Mouse (Mus musculus) MEL (cell line): ENCODE measurements around the gene Dnaja2. TPM values are rescaled to one million over a fixed set of nuclear protein-coding genes. Genes with fewer than 3 reads are reported as not detected.

ENCODE experiments used
- DNase-seq: peaks from one replicate; pipeline ENCODE4 v3.0.0; 2011; ENCODE audit warnings: low read depth, low spot score
- H3K27ac ChIP-seq: 2 replicates; pipeline ENCODE4 v1.5.1; 2012; ENCODE audit warnings: low read depth, mild to moderate bottlenecking, control low read depth, low read length, moderate library complexity; ENCODE audit not compliant: control insufficient read depth
- H3K27me3 ChIP-seq, 2 experiments: fragments of 150-350 bp in 1 of 2; sonication (generic) in 1 of 2; 2 replicates each; pipeline ENCODE4 v1.6.1; 2012; ENCODE audit warnings: low read length in 2 of 2, mild to moderate bottlenecking in 2 of 2, improper control_type of control experiment in 1 of 2, moderate library complexity in 1 of 2; ENCODE audit not compliant: insufficient read depth in 2 of 2, control insufficient read depth in 1 of 2
- H3K36me3 ChIP-seq, 2 experiments: 2 replicates each; pipeline ENCODE4 v1.6.1; 2012 to 2014; ENCODE audit warnings: low read length in 2 of 2, improper control_type of control experiment in 1 of 2, inconsistent platforms in 1 of 2, mild to moderate bottlenecking in 1 of 2; ENCODE audit not compliant: insufficient read depth in 2 of 2, control insufficient read depth in 1 of 2
- H3K4me1 ChIP-seq, 2 experiments: fragments of 150-350 bp in 1 of 2; sonication (generic) in 1 of 2; 2 replicates each; pipeline ENCODE4 v1.6.1; 2012; ENCODE audit warnings: low read length in 2 of 2, improper control_type of control experiment in 1 of 2, mild to moderate bottlenecking in 1 of 2; ENCODE audit not compliant: insufficient read depth in 2 of 2, control insufficient read depth in 1 of 2
- H3K4me3 ChIP-seq, 2 experiments: fragments of 150-350 bp in 1 of 2; sonication (generic) in 1 of 2; 2 replicates each; pipeline ENCODE4 v1.5.1; 2012; ENCODE audit warnings: low read depth in 2 of 2, low read length in 2 of 2, mild to moderate bottlenecking in 2 of 2, moderate library complexity in 2 of 2, control low read depth in 1 of 2, improper control_type of control experiment in 1 of 2; ENCODE audit not compliant: control insufficient read depth in 1 of 2, insufficient read depth in 1 of 2
- H3K79me2 ChIP-seq: 2 replicates; pipeline ENCODE4 v1.6.1; 2012; ENCODE audit warnings: mild to moderate bottlenecking, low read length, moderate library complexity; ENCODE audit not compliant: control insufficient read depth, poor library complexity, insufficient read depth
- H3K9ac ChIP-seq: 2 replicates; pipeline ENCODE4 v1.6.1; 2012; ENCODE audit warnings: low read depth, mild to moderate bottlenecking, control low read depth, low read length, moderate library complexity; ENCODE audit not compliant: control insufficient read depth, poor library complexity, severe bottlenecking
- H3K9me3 ChIP-seq: fragments of 150-350 bp; sonication (generic); replicated peaks from 2 replicates; pipeline ENCODE4 v1.6.1; 2012; ENCODE audit warnings: mild to moderate bottlenecking, low read length, improper control_type of control experiment, moderate library complexity; ENCODE audit not compliant: insufficient read depth
- BHLHE40 ChIP-seq: IDR thresholded peaks from 2 replicates; pipeline ENCODE4 v1.6.1; 2012; ENCODE audit warnings: low read depth, mild to moderate bottlenecking, inconsistent platforms, low read length, improper control_type of control experiment, borderline replicate concordance
- CHD1 ChIP-seq: IDR thresholded peaks from 2 replicates; pipeline ENCODE4 v1.6.1; 2012; ENCODE audit warnings: low read depth, mild to moderate bottlenecking, inconsistent platforms, low read length, improper control_type of control experiment
- CHD2 ChIP-seq: IDR thresholded peaks from 2 replicates; pipeline ENCODE4 v1.6.1; 2011; ENCODE audit warnings: low read length, improper control_type of control experiment
- ETS1 ChIP-seq: IDR thresholded peaks from 2 replicates; pipeline ENCODE4 v1.6.1; 2012; ENCODE audit warnings: low read depth, mild to moderate bottlenecking, inconsistent platforms, low read length, improper control_type of control experiment, moderate library complexity
- GATA1 ChIP-seq: IDR thresholded peaks from 2 replicates; pipeline ENCODE4 v1.6.1; 2011; ENCODE audit warnings: low read depth, low read length, improper control_type of control experiment
- KAT2A ChIP-seq: conservative IDR thresholded peaks from 2 replicates; pipeline ENCODE4 v1.6.1; 2012; ENCODE audit warnings: low read depth, low read length, improper control_type of control experiment, inconsistent platforms
- MAFK ChIP-seq: IDR thresholded peaks from 2 replicates; pipeline ENCODE4 v1.6.1; 2011; ENCODE audit warnings: low read depth, mild to moderate bottlenecking, low read length, improper control_type of control experiment, borderline replicate concordance
- NELFE ChIP-seq: IDR thresholded peaks from 2 replicates; pipeline ENCODE4 v1.6.1; 2011; ENCODE audit warnings: low read depth, low read length, improper control_type of control experiment
- POLR2A ChIP-seq, 2 experiments: IDR thresholded peaks; 2 replicates each; pipeline ENCODE4 v1.6.1; 2011 to 2012; ENCODE audit warnings: low read length in 2 of 2, mild to moderate bottlenecking in 2 of 2, control low read depth in 1 of 2, improper control_type of control experiment in 1 of 2, low read depth in 1 of 2, moderate library complexity in 1 of 2; ENCODE audit not compliant: control insufficient read depth in 1 of 2, insufficient read depth in 1 of 2, poor library complexity in 1 of 2
- POLR2AphosphoS5 ChIP-seq: IDR thresholded peaks from 2 replicates; pipeline ENCODE4 v1.6.1; 2012; ENCODE audit warnings: low read depth, borderline replicate concordance, mild to moderate bottlenecking, inconsistent platforms, low read length, moderate library complexity, mixed read lengths
- RAD21 ChIP-seq: IDR thresholded peaks from 2 replicates; pipeline ENCODE4 v1.6.1; 2011; ENCODE audit warnings: mild to moderate bottlenecking, low read depth, low read length, improper control_type of control experiment
- RCOR1 ChIP-seq: IDR thresholded peaks from 2 replicates; pipeline ENCODE4 v1.6.1; 2012; ENCODE audit warnings: low read depth, mild to moderate bottlenecking, inconsistent platforms, low read length, improper control_type of control experiment
- SIN3A ChIP-seq: IDR thresholded peaks from 2 replicates; pipeline ENCODE4 v1.6.1; 2012; ENCODE audit warnings: low read length, improper control_type of control experiment, inconsistent platforms
- TCF12 ChIP-seq: IDR thresholded peaks from 2 replicates; pipeline ENCODE4 v1.6.1; 2014; ENCODE audit warnings: low read depth, mild to moderate bottlenecking, inconsistent platforms, low read length, improper control_type of control experiment, moderate library complexity
- ZKSCAN1 ChIP-seq: IDR thresholded peaks from 2 replicates; pipeline ENCODE4 v1.6.1; 2012; ENCODE audit warnings: low read depth, mild to moderate bottlenecking, inconsistent platforms, low read length, improper control_type of control experiment, moderate library complexity
- ZNF384 ChIP-seq: IDR thresholded peaks from 2 replicates; pipeline ENCODE4 v1.6.1; 2012; ENCODE audit warnings: low read depth, mild to moderate bottlenecking, inconsistent platforms, low read length, improper control_type of control experiment
- polyA plus RNA-seq, 2 experiments: library from polyadenylated mRNA; stranded (reverse) in 1 of 2; unstranded in 1 of 2; fragments of >175 nt in 1 of 2; fragments of >200 nt in 1 of 2; gene quantifications; 2 replicates each; pipeline versions ENCODE4 v1.2.1 to v1.2.4; 2012; ENCODE audit warnings: low replicate concordance in 2 of 2, low read depth in 1 of 2; ENCODE audit not compliant: insufficient read length in 2 of 2, insufficient read depth in 1 of 2, missing spikeins in 1 of 2
- total RNA-seq: library from RNA; depleted of rRNA; stranded (reverse); fragments of 300-350 nt; gene quantifications from 2 replicates; pipeline ENCODE4 v1.2.3, GENCODE M21; 2012

Dnaja2 gene
- total and polyA plus RNA-seq, 3 experiments, result 189 to 307 TPM; not detected in 1

GRCm38 (mm10) chr8:85597413-85598191 is 42.5 kb upstream of the Dnaja2 start:
- Histone ChIP-seq H3K79me2 (no peaks in the 10 kb centered on the region), H3K4me3 (no peak overlapping the region), H3K36me3 (no peaks in the 10 kb centered on the region), H3K27me3 (no peaks in the 10 kb centered on the region; a peak in 1 of 4 replicates), H3K9me3 (no peaks in the 10 kb centered on the region), H3K27ac (no peak overlapping the region), H3K4me1 (no peaks in the 10 kb centered on the region; a peak in 1 of 4 replicates), H3K9ac (no peak overlapping the region)
- TF ChIP-seq KAT2A, result no peak
- TF ChIP-seq CHD1, result no peak
- no peak for TF ChIP-seq CHD2
- TF ChIP-seq MAFK, result no peak
- DNase-seq, result no peak

DNA sequence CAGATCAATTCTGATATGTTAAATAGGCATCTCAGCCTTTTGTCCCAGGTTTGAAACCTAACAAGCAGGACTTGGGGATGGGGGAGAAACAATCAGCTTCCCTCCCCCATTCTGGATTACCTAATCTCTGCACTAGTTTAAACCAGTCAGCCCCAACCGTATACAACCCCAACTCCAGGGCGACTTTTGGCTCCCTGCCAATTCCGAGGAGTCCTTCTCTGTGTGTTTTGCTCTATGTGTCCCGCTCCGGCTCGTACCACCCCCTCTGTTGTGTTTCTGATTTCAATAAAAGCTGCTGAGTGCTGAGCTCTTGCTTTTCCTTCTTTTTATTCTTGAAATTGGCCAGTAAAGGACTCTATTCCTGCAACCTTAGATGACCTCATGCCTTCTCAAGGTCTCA is 40.2 kb upstream of the Dnaja2 start:
- H3K27ac ChIP-seq, result no peak overlapping the region
- peak; percentile 32 for DNase-seq
- no peak overlapping the region for H3K9ac ChIP-seq
- H3K36me3 ChIP-seq, result no peaks in the 10 kb centered on the region
- no peak for TF ChIP-seq ETS1
- no peak for TF ChIP-seq SIN3A
- no peak for TF ChIP-seq ZKSCAN1
- no peak for TF ChIP-seq BHLHE40
- TF ChIP-seq GATA1, result no peak
- TF ChIP-seq MAFK, result no peak
- no peak for TF ChIP-seq POLR2AphosphoS5
- TF ChIP-seq ZNF384, result no peak
- no peak for TF ChIP-seq NELFE
- no peak for TF ChIP-seq RCOR1
- no peak for TF ChIP-seq POLR2A (IDR thresholded peaks at IDR 0.05; ENCODE audit: control insufficient read depth in 1 of 2, insufficient read depth in 1 of 2, low read depth in 1 of 2, low read length in 2 of 2, poor library complexity in 1 of 2)
- no peak for TF ChIP-seq RAD21
- no peak for TF ChIP-seq TCF12
- no peaks in the 10 kb centered on the region for H3K9me3 ChIP-seq
- no peaks in the 10 kb centered on the region; a peak in 1 of 4 replicates for H3K27me3 ChIP-seq
- no peaks in the 10 kb centered on the region for H3K79me2 ChIP-seq
- no peak overlapping the region for H3K4me3 ChIP-seq
- no peaks in the 10 kb centered on the region for H3K4me1 ChIP-seq
